Mouse (Mus musculus) intestine, embryonic 15.5 days (tissue): ENCODE data around the gene Dnajc14. TPM values are rescaled to one million over a fixed set of nuclear protein-coding genes. Genes with fewer than 3 reads are reported as not detected.

Source experiments
- ATAC-seq: fragments of 200-750 bp; cut with Nextera tagmentation; 2 replicates; pipeline ENCODE4 v1.8.0; 2017; ENCODE audit warnings: moderate TSS enrichment, moderate library complexity
- H3K27ac ChIP-seq: fragments of 300-500 bp; sonication (generic); 2 replicates; pipeline ENCODE4 v1.5.1; 2015; ENCODE audit warnings: mild to moderate bottlenecking, inconsistent platforms
- H3K27me3 ChIP-seq: fragments of 300-500 bp; sonication (generic); replicated peaks from 2 replicates; pipeline ENCODE4 v1.6.1; 2015; ENCODE audit warnings: inconsistent platforms
- H3K36me3 ChIP-seq: fragments of 300-500 bp; sonication (generic); 2 replicates; pipeline ENCODE4 v1.6.1; 2015; ENCODE audit warnings: inconsistent platforms
- H3K4me1 ChIP-seq: fragments of 300-500 bp; sonication (generic); replicated peaks from 2 replicates; pipeline ENCODE4 v1.6.1; 2015; ENCODE audit warnings: inconsistent platforms
- H3K4me2 ChIP-seq: fragments of 300-500 bp; sonication (generic); replicated peaks from 2 replicates; pipeline ENCODE4 v1.6.1; 2015; ENCODE audit warnings: mild to moderate bottlenecking, inconsistent platforms
- H3K4me3 ChIP-seq: fragments of 300-500 bp; sonication (generic); replicated peaks from 2 replicates; pipeline ENCODE4 v1.5.1; 2015; ENCODE audit warnings: inconsistent platforms
- H3K9ac ChIP-seq: fragments of 300-500 bp; sonication (generic); 2 replicates; pipeline ENCODE4 v1.6.1; 2015; ENCODE audit warnings: inconsistent platforms
- H3K9me3 ChIP-seq: fragments of 300-500 bp; sonication (generic); 2 replicates; pipeline ENCODE4 v1.6.1; 2016; ENCODE audit warnings: inconsistent platforms
- WGBS: fragments of 180-500 bp; shearing (Covaris S2); methylation state at CpG from one replicate; pipeline ENCODE4 v1.1.7; 2015; 5-methylcytosine and 5-hydroxymethylcytosine counted together
- polyA plus RNA-seq: library from polyadenylated mRNA; unstranded; fragments of >200 nt; fragmentation: Nextera tagmentation; extraction: Ambion mirVana; gene quantifications from 2 replicates; pipeline ENCODE4 v1.2.1, GENCODE M21; 2015

Gene Dnajc14
- polyA plus RNA-seq, 1 experiment from 2014 or later: 47.6 TPM

- H3K4me1 ChIP-seq: peaks cover 21% of the 10 kb centered on the region
- H3K36me3 ChIP-seq: peaks cover 4% of the 10 kb centered on the region
- H3K27me3 ChIP-seq: no peaks in the 10 kb centered on the region
- no peak for ATAC-seq
- H3K27ac ChIP-seq: no peak overlapping the region
- no peak overlapping the region for H3K4me2 ChIP-seq
- 0 out of 2 replicates have a peak overlapping the region, but pooled peaks have one; percentile 13 for H3K9ac ChIP-seq
- H3K4me3 ChIP-seq: no peak overlapping the region
- WGBS: 87% methylated on average over 16 of the region's 16 CpGs
- no peaks in the 10 kb centered on the region for H3K9me3 ChIP-seq
These were observed 1.8 kb upstream of the Dnajc14 start for GRCm38 (mm10) chr10:128801981-128802495.

GRCm38 (mm10) chr10:128802956-128803355 is 906 bp upstream of the Dnajc14 start:
- Histone ChIP-seq H3K9me3 (no peaks in the 10 kb centered on the region), H3K27me3 (no peaks in the 10 kb centered on the region), H3K4me2 (peak overlapping the region; percentile 81), H3K4me3 (peak overlapping the region; percentile 83), H3K4me1 (peaks cover 29% of the 10 kb centered on the region), H3K36me3 (peaks cover 4% of the 10 kb centered on the region), H3K27ac (peak overlapping the region; percentile 99; the same call in 1 of the 2 replicates), H3K9ac (peak overlapping the region; percentile 89)
- 63% methylated on average over 4 of the region's 4 CpGs for WGBS
- no peak for ATAC-seq

- no peak for ATAC-seq
- Histone ChIP-seq H3K9ac (peak overlapping the region; percentile 89), H3K4me2 (peak overlapping the region; percentile 81), H3K4me3 (peak overlapping the region; percentile 83), H3K9me3 (no peaks in the 10 kb centered on the region), H3K27ac (peak overlapping the region; percentile 99), H3K27me3 (no peaks in the 10 kb centered on the region), H3K4me1 (peaks cover 32% of the 10 kb centered on the region), H3K36me3 (peaks cover 4% of the 10 kb centered on the region)
- 18% methylated on average over 6 of the region's 6 CpGs for WGBS
These were observed 501 bp upstream of the Dnajc14 start for GRCm38 (mm10) chr10:128803361-128803760.

- Histone ChIP-seq H3K4me3 (peak within 1 kb of the TSS; percentile 83), H3K4me2 (peak within 1 kb of the TSS; percentile 81), H3K27ac (peak within 1 kb of the TSS; percentile 99), H3K36me3 (peaks cover 4% of the 10 kb centered on the region), H3K9me3 (no peaks in the 10 kb centered on the region), H3K27me3 (no peaks in the 10 kb centered on the region), H3K4me1 (peaks cover 38% of the 10 kb centered on the region), H3K9ac (peak within 1 kb of the TSS; percentile 89)
- ATAC-seq: peak; percentile 70
- under 1% methylated on average over 28 of the region's 28 CpGs for WGBS
These were observed 619 bp downstream of the Dnajc14 start, which contains the start of gene Tmem198b for GRCm38 (mm10) chr10:128804271-128805091. TSS of gene Tmem198b (minus strand) at chr10:128804370.

- peaks cover 4% of the 10 kb centered on the region for H3K36me3 ChIP-seq
- peak overlapping the region; percentile 83 for H3K4me3 ChIP-seq
- WGBS: under 1% methylated on average over 69 of the region's 70 CpGs
- peaks cover 38% of the 10 kb centered on the region for H3K4me1 ChIP-seq
- H3K9ac ChIP-seq: peak overlapping the region; percentile 89
- H3K9me3 ChIP-seq: no peaks in the 10 kb centered on the region
- peak overlapping the region; percentile 99 for H3K27ac ChIP-seq
- no peaks in the 10 kb centered on the region for H3K27me3 ChIP-seq
- ATAC-seq: peak; percentile 96
- H3K4me2 ChIP-seq: peak overlapping the region; percentile 81
These were observed 1.5 kb downstream of the Dnajc14 start for GRCm38 (mm10) chr10:128805092-128806000.

- peak overlapping the region; percentile 81 for H3K4me2 ChIP-seq
- no peak for ATAC-seq
- H3K9ac ChIP-seq: peak overlapping the region; percentile 89
- peaks cover 38% of the 10 kb centered on the region for H3K4me1 ChIP-seq
- no peaks in the 10 kb centered on the region; the same call in 1 of the 2 replicates for H3K36me3 ChIP-seq
- H3K4me3 ChIP-seq: peak overlapping the region; percentile 83
- H3K9me3 ChIP-seq: no peaks in the 10 kb centered on the region
- 43% methylated on average over 6 of the region's 6 CpGs for WGBS
- no peaks in the 10 kb centered on the region for H3K27me3 ChIP-seq
- 0 out of 2 replicates have a peak overlapping the region, but pooled peaks have one; percentile 22 for H3K27ac ChIP-seq
These were observed 2.2 kb downstream of the Dnajc14 start for GRCm38 (mm10) chr10:128806086-128806485.

GRCm38 (mm10) chr10:128807018-128807417 is 3.2 kb downstream of the Dnajc14 start:
- no peak overlapping the region for H3K27ac ChIP-seq
- peak overlapping the region; percentile 81 for H3K4me2 ChIP-seq
- peaks cover 38% of the 10 kb centered on the region for H3K4me1 ChIP-seq
- H3K9me3 ChIP-seq: no peaks in the 10 kb centered on the region
- H3K36me3 ChIP-seq: no peaks in the 10 kb centered on the region; the same call in 1 of the 2 replicates
- H3K9ac ChIP-seq: peak overlapping the region; percentile 89
- no peaks in the 10 kb centered on the region for H3K27me3 ChIP-seq
- no peak for ATAC-seq
- WGBS: 90% methylated on average over 8 of the region's 8 CpGs
- peak overlapping the region; percentile 83 for H3K4me3 ChIP-seq

- Histone ChIP-seq H3K27ac (no peak within 1 kb of the TSS), H3K9me3 (no peaks in the 10 kb centered on the region), H3K9ac (no peak within 1 kb of the TSS), H3K4me2 (no peak within 1 kb of the TSS), H3K4me1 (no peaks in the 10 kb centered on the region; the same call in 1 of the 2 replicates), H3K27me3 (no peaks in the 10 kb centered on the region), H3K36me3 (peaks cover 28% of the 10 kb centered on the region), H3K4me3 (no peak within 1 kb of the TSS)
- 90% methylated on average over 13 of the region's 13 CpGs for WGBS
- ATAC-seq: no peak
These were observed 13.2 kb downstream of the Dnajc14 start, which contains the start of gene Sarnp for GRCm38 (mm10) chr10:128817033-128817432. TSS of gene Sarnp (plus strand) at chr10:128817333.

- H3K4me3 ChIP-seq: no peak overlapping the region
- WGBS: 87% methylated on average over 4 of the region's 4 CpGs
- H3K4me1 ChIP-seq: peaks cover 6% of the 10 kb centered on the region; the same call in 1 of the 2 replicates
- no peak overlapping the region for H3K9ac ChIP-seq
- no peaks in the 10 kb centered on the region for H3K9me3 ChIP-seq
- no peak overlapping the region for H3K27ac ChIP-seq
- H3K4me2 ChIP-seq: no peak overlapping the region
- no peaks in the 10 kb centered on the region for H3K27me3 ChIP-seq
- ATAC-seq: no peak
- H3K36me3 ChIP-seq: peaks cover 23% of the 10 kb centered on the region
These were observed 16.4 kb downstream of the Dnajc14 start for GRCm38 (mm10) chr10:128820217-128820616.

GRCm38 (mm10) chr10:128821358-128822056 is 17.6 kb downstream of the Dnajc14 start, which contains the start of gene Ormdl2:
TSS of gene Ormdl2 (minus strand) at chr10:128821645.
- Histone ChIP-seq H3K9ac (peak within 1 kb of the TSS; percentile 72), H3K9me3 (no peaks in the 10 kb centered on the region), H3K36me3 (peaks cover 17% of the 10 kb centered on the region), H3K4me1 (peaks cover 6% of the 10 kb centered on the region; the same call in 1 of the 2 replicates), H3K27me3 (no peaks in the 10 kb centered on the region), H3K4me3 (peak within 1 kb of the TSS; percentile 80), H3K4me2 (peak within 1 kb of the TSS; percentile 79), H3K27ac (peak within 1 kb of the TSS; percentile 64; the same call in 1 of the 2 replicates)
- under 1% methylated on average over 46 of the region's 46 CpGs for WGBS
- peak; percentile 100 for ATAC-seq

GRCm38 (mm10) chr10:128822135-128822534 is 18.3 kb downstream of the Dnajc14 start:
- Histone ChIP-seq H3K9ac (peak overlapping the region; percentile 72), H3K27me3 (no peaks in the 10 kb centered on the region), H3K27ac (peak overlapping the region; percentile 64; the same call in 1 of the 2 replicates), H3K4me2 (peak overlapping the region; percentile 79), H3K36me3 (peaks cover 14% of the 10 kb centered on the region), H3K9me3 (no peaks in the 10 kb centered on the region), H3K4me3 (peak overlapping the region; percentile 80), H3K4me1 (peaks cover 6% of the 10 kb centered on the region; the same call in 1 of the 2 replicates)
- peak; percentile 6; the same call in 1 of the 2 replicates for ATAC-seq
- 2% methylated on average over 13 of the region's 13 CpGs for WGBS
